Mouse (Mus musculus) forebrain, embryonic 14.5 days (tissue): ENCODE measurements around the gene Prickle2. TPM values are rescaled to one million over a fixed set of nuclear protein-coding genes. Genes with fewer than 3 reads are reported as not detected.

Experiments
- ATAC-seq: fragments of 200-750 bp; cut with Nextera tagmentation; 2 replicates; pipeline ENCODE4 v1.8.0; 2017; ENCODE audit warnings: mild to moderate bottlenecking, moderate library complexity
- DNase-seq: peaks from one replicate; pipeline ENCODE4 v3.0.0-alpha.2; 2015; ENCODE audit warnings: low spot score
- H3K27ac ChIP-seq: fragments of 300-500 bp; sonication (generic); 2 replicates; pipeline ENCODE4 v1.5.1; 2014; ENCODE audit warnings: low read depth, mild to moderate bottlenecking, control low read depth, low read length, moderate library complexity
- H3K27me3 ChIP-seq: fragments of 300-500 bp; sonication (generic); replicated peaks from 2 replicates; pipeline ENCODE4 v1.6.1; 2014; ENCODE audit warnings: low read length, control low read depth, mixed read lengths; ENCODE audit not compliant: control insufficient read depth, insufficient read depth
- H3K36me3 ChIP-seq: fragments of 300-500 bp; sonication (generic); 2 replicates; pipeline ENCODE4 v1.6.1; 2014; ENCODE audit warnings: low read length, control low read depth; ENCODE audit not compliant: control insufficient read depth, insufficient read depth
- H3K4me1 ChIP-seq: fragments of 300-500 bp; sonication (generic); 2 replicates; pipeline ENCODE4 v1.6.1; 2014; ENCODE audit warnings: antibody characterized with exemption, low read length, control low read depth; ENCODE audit not compliant: control insufficient read depth, insufficient read depth
- H3K4me2 ChIP-seq: fragments of 300-500 bp; sonication (generic); 2 replicates; pipeline ENCODE4 v1.6.1; 2014; ENCODE audit warnings: mild to moderate bottlenecking, control low read depth, low read length
- H3K4me3 ChIP-seq: fragments of 300-500 bp; sonication (generic); 2 replicates; pipeline ENCODE4 v1.5.1; 2014; ENCODE audit warnings: low read depth, low read length, control low read depth
- H3K9ac ChIP-seq: fragments of 300-500 bp; sonication (generic); 2 replicates; pipeline ENCODE4 v1.6.1; 2014; ENCODE audit warnings: mild to moderate bottlenecking, low read length, control low read depth, moderate library complexity
- H3K9me3 ChIP-seq: fragments of 300-500 bp; sonication (generic); replicated peaks from 2 replicates; pipeline ENCODE4 v1.6.1; 2016; ENCODE audit warnings: low read length, control low read depth, mixed read lengths; ENCODE audit not compliant: control insufficient read depth
- WGBS: fragments of 180-500 bp; shearing (Covaris S2); extraction: QIAGEN DNeasy Blood & Tissue Kit; methylation state at CpG from one replicate; pipeline ENCODE4 v1.1.7; 2014; 5-methylcytosine and 5-hydroxymethylcytosine counted together
- polyA plus RNA-seq: library from polyadenylated mRNA; unstranded; fragments of >200 nt; fragmentation: Nextera tagmentation; extraction: Ambion mirVana; gene quantifications from 2 replicates; pipeline ENCODE4 v1.2.1, GENCODE M21; 2014

Prickle2 gene
- polyA plus RNA-seq, 1 experiment from 2014 or later = 5.5 TPM

GRCm38 (mm10) chr6:92549246-92549645 is 156.7 kb downstream of the Prickle2 start:
- Histone ChIP-seq H3K9ac (no peak overlapping the region), H3K4me1 (no peaks in the 10 kb centered on the region), H3K27me3 (no peaks in the 10 kb centered on the region), H3K4me2 (no peak overlapping the region), H3K36me3 (no peaks in the 10 kb centered on the region), H3K27ac (no peak overlapping the region), H3K4me3 (no peak overlapping the region), H3K9me3 (no peaks in the 10 kb centered on the region)
- DNase-seq (no peak), ATAC-seq (no peak)
- whole genome bisulfite sequencing = 87% methylated on average over 8 of the region's 8 CpGs

- Histone ChIP-seq H3K27ac (no peak overlapping the region), H3K9ac (no peak overlapping the region), H3K36me3 (no peaks in the 10 kb centered on the region), H3K4me3 (no peak overlapping the region), H3K4me1 (no peaks in the 10 kb centered on the region), H3K9me3 (no peaks in the 10 kb centered on the region), H3K4me2 (no peak overlapping the region), H3K27me3 (no peaks in the 10 kb centered on the region)
- WGBS = 89% methylated on average over 2 of the region's 2 CpGs
- ATAC-seq = no peak
- no peak for DNase-seq
Measured at GRCm38 (mm10) chr6:92545204-92545603, 160.8 kb downstream of the Prickle2 start.

DNA sequence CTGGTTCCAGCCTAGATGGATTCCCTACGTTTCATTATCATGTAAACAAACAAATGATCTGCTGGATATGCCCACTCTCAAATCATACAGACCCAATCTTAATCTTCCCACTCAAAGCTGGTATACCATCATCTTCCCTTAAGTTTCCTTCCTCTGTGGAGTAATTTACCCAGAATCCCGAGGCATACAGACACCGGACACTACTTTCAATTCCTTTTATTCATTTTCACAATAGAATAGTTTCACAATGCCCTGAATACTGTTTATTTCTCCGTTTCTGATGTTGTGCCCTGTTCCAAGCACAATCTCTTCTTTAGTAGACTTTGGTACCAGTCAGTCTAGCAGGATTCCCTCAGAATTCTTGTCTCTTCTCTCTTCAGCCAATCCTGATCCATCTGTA is 162.1 kb downstream of the Prickle2 start:
- H3K9ac ChIP-seq = no peak overlapping the region
- H3K36me3 ChIP-seq = no peaks in the 10 kb centered on the region
- H3K9me3 ChIP-seq = no peaks in the 10 kb centered on the region
- no peak overlapping the region for H3K27ac ChIP-seq
- DNase-seq = no peak
- no peak overlapping the region for H3K4me2 ChIP-seq
- no peak overlapping the region for H3K4me3 ChIP-seq
- no peak for ATAC-seq
- 73% methylated on average over 4 of the region's 4 CpGs for WGBS
- no peaks in the 10 kb centered on the region for H3K27me3 ChIP-seq
- H3K4me1 ChIP-seq = no peaks in the 10 kb centered on the region

- Histone ChIP-seq H3K9ac (no peak overlapping the region), H3K4me3 (no peak overlapping the region), H3K27ac (no peak overlapping the region), H3K9me3 (no peaks in the 10 kb centered on the region), H3K36me3 (no peaks in the 10 kb centered on the region), H3K4me2 (no peak overlapping the region), H3K4me1 (no peaks in the 10 kb centered on the region), H3K27me3 (no peaks in the 10 kb centered on the region)
- DNase-seq = no peak
- no peak for ATAC-seq
- WGBS = 79% methylated on average over 5 of the region's 5 CpGs
Measured at GRCm38 (mm10) chr6:92542402-92543101, 163.4 kb downstream of the Prickle2 start.

DNA sequence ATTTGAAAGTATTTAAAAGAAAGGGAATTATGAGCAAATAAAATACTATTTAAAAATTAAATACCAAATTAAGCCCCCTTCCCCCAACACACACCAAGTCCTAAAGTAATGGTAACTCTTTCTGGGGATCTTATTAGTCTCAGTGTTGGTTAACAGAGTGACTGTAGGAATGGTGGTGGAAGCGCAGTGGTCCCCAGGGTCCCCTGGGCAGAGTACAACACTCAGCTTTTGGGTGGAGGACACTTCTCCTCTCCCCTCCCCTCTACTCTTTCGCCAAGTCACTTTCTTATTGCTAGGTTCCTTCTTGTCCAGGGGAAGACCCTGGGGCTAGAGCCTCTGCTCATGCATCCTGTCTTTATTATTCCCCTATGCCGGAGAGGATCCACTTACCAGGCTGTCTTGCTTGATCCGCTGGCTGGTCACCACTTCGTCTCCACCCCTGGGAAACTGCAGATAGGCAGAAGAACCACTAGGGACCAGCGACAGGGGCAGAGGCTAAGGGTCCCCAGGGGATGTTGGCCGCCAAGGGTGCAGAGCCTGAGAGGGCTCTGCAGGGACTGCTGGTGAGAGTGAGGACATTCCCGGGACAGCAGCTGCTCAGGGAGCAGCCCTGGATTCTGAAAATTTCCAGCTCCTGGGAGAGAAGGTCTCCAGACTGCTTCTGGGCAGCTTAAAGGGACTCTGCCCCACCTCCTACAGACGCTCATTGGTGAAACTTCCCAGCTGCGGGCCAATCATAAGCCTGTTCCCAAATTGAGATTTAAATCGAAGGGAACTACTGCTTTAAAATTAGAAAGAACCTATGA is 171.5 kb downstream of the Prickle2 start:
- ATAC-seq = peak; percentile 71; the same call in 1 of the 2 replicates
- Histone ChIP-seq H3K9me3 (no peaks in the 10 kb centered on the region), H3K9ac (peak overlapping the region; percentile 37; the same call in 1 of the 2 replicates), H3K4me1 (no peaks in the 10 kb centered on the region), H3K4me3 (no peak overlapping the region), H3K27me3 (no peaks in the 10 kb centered on the region), H3K36me3 (no peaks in the 10 kb centered on the region), H3K27ac (no peak overlapping the region), H3K4me2 (peak overlapping the region; percentile 40)
- 13% methylated on average over 11 of the region's 11 CpGs for WGBS
- DNase-seq = peak; percentile 42

DNA sequence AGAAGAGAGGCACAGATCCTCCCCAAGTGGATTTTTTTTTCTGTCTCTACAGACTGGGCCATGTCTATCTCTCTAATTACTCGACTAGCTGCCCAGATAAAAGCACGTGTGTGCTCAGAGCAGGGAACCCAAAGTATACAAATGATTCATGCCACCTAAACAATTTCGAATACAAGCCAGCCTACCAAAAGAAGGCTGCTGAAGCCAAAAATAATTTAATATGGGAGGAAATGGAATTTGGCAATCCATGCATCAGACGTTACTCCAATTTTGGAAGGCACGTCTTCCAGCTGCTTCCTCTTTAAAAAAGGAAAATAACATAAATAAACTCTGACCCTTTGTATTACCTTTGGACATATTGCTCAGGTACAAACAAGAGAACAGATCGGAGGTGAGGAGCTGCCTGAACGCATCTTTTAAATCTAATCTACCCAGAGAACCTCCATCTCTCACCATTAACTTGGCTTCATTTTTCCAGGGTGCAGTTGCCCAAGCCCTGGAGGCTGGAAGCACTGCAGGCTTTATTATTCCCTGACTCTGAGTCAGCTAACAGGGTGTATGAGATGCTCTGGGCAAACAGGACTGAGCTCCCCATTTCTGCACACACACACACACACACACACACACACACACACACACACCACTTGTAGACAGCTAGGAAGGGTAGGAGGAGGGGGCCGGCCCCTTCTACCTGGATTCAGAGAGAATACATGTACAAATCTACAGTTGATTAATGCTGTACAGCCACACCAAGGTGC is 172.5 kb downstream of the Prickle2 start:
- no peak for DNase-seq
- Histone ChIP-seq H3K4me1 (no peaks in the 10 kb centered on the region), H3K9ac (no peak overlapping the region), H3K4me3 (no peak overlapping the region), H3K27me3 (no peaks in the 10 kb centered on the region), H3K4me2 (no peak overlapping the region), H3K36me3 (no peaks in the 10 kb centered on the region), H3K9me3 (no peaks in the 10 kb centered on the region), H3K27ac (no peak overlapping the region)
- no peak for ATAC-seq
- WGBS = 80% methylated on average over 8 of the region's 8 CpGs

DNA sequence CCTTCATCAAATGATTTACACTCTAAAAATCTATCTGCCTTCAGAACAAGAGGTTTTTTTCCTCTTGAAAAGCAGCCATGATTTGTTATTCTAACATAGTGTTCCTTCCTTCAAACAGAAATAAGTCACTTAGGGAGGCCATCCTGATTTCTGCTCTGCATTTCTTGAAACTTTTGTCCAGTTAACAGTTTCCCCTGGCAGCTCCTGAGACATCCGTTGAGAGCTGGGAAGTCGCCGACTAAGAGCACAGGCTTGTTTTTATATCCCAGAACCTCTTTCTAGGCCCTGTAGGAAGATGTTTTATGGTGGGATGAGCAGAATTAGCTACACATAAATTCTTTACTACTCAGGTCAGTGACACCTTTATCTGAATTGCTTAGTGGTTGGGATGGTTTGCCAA is 173.1 kb downstream of the Prickle2 start:
- H3K4me3 ChIP-seq = no peak overlapping the region
- DNase-seq (no peak), ATAC-seq (no peak)
- H3K4me1 ChIP-seq = no peaks in the 10 kb centered on the region
- no peak overlapping the region for H3K27ac ChIP-seq
- H3K36me3 ChIP-seq = no peaks in the 10 kb centered on the region
- no peak overlapping the region for H3K4me2 ChIP-seq
- no peaks in the 10 kb centered on the region for H3K27me3 ChIP-seq
- H3K9ac ChIP-seq = no peak overlapping the region
- 88% methylated on average over 3 of the region's 3 CpGs for WGBS
- H3K9me3 ChIP-seq = no peaks in the 10 kb centered on the region

GRCm38 (mm10) chr6:92532331-92532730 is 173.6 kb downstream of the Prickle2 start:
- Histone ChIP-seq H3K27me3 (no peaks in the 10 kb centered on the region), H3K36me3 (no peaks in the 10 kb centered on the region), H3K4me3 (no peak overlapping the region), H3K4me2 (no peak overlapping the region), H3K4me1 (no peaks in the 10 kb centered on the region), H3K9ac (no peak overlapping the region), H3K9me3 (no peaks in the 10 kb centered on the region), H3K27ac (no peak overlapping the region)
- 65% methylated on average over 6 of the region's 6 CpGs for WGBS
- ATAC-seq = no peak
- DNase-seq = no peak
